Mouse (Mus musculus): Measurements from ENCODE around the gene Xirp1. TPM values are rescaled to one million over a fixed set of nuclear protein-coding genes. Genes with fewer than 3 reads are reported as not detected.

The Xirp1 gene
- under 1 TPM; 0.06 to 0.16 (median 0.10) TPM for total RNA-seq (2022)

DNA sequence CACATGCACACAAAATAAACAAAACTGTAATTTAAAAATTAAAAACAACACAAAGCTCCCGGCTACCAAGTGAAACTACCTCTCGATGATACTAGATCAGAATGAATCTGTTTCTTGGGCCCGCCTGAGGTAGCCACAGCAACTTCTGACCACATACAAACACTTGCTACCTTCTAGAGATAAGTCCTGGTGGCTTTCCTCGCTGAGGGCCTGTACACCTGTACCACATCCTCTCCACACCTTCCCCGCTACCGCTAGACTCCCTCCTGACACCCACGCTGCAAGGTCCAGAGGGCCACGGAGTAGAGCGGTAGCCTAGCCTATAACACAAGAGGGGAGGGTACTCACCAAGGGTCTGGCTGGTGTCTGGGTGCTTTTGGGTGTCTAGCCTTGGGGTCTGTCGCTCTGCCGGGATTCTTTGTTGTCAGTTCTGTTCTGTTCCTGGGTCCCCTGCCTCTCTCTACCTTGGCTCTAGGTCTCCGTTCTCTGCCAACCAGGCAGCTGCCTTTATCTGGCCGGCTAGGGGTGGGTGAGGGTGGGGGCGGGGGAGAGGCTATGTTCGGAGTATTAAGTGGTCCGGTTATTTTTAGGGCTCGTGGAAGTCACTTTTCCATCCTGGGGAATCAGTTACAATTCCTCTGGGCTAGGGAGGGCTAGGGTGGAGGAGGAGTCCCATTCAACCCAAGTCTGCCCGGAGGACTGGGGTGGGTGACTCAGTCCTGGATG, at the start of gene Xirp1:
Xirp1 (minus strand) TSS at position 513 of the 726 bp plus-strand sequence.
- no peak for DNase-seq

DNA sequence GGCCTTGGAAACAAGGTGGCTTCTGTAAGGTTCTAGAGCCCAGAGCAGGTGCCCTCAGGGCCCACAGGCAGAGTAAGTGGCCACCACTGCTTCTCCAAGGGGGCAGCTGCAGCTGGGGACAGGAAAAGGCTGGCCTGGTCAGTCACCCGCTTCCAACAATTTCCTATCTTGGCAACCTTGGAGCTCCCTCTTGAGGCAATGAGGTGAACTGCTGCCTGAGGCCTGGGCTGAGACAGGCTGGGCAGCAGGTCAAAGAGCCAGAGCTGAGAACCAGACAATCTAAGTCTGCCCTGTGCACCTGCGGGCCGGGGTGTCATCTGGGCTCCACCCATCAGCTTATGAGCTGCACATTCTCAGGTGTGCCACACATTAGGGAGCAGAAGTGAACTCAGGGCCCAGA, 49.8 kb upstream of the Xirp1 start:
- DNase-seq = peak; percentile 61

DNA sequence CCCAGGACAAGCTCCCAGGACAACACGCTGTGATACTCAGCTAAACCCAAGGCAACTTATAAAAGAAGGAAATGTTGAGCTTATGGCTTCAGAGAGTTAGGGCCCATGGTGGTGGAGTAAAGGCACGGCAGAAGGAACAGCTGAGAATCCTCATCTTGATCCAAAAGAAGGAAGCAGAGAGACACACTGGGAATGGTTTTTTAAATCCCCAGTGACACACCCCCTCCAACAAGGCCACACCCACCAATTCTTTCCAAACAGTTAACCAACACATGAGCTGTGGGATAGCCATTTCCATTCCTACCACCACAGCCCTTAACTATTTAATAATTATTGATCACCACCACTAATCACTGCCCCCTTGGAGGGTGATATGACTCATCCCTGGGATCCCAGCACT, 47.9 kb upstream of the Xirp1 start:
- no peak for DNase-seq

DNA sequence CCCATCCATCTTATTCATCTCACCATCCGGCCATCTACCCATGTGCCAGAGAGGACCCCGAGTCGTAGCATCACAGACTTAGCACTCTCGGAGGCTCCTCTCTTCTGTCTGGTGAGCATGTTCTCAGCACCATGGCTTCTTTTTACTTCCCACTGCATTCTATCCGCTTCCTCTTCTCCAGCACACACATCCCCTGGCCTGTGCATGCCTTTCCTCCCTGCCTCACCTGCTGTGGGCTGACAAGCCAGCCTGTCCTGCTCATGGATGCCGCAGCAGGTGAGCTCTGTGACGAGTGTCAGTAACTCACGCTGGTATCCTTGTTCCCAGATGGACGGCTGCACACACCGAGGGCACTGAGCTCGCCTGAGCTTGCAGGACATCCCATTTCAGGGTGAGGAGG, 46.4 kb upstream of the Xirp1 start, which contains the start of gene Cx3cr1:
Cx3cr1 (minus strand) TSS at position 101 of the 400 bp plus-strand sequence.
- no peak for DNase-seq

GRCm38 (mm10) chr9:120068047-120068446, 44.6 kb upstream of the Xirp1 start:
- DNase-seq = no peak

DNA sequence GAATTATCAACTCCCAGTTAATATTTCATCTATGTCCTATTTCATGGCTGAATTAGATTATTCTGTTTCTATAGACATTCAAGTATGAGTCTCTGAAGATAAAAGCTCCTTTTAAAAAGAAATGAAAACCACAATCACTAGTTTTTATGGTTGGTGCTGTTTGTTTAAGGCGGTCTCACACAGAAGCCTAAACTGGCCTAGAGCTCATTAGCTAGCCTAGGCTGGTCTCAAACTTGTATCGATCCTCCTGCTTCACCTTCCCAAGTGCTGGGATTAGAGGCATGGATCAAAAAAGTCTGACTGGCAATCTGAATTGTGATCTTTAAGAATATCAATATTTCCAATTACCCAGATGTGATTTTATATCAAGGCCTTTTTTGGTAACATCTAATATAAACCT, 44.2 kb upstream of the Xirp1 start:
- DNase-seq = no peak

- DNase-seq = no peak
Observed at GRCm38 (mm10) chr9:120064317-120064716, 40.9 kb upstream of the Xirp1 start.

- no peak for DNase-seq
Observed at GRCm38 (mm10) chr9:120058730-120059129, 35.3 kb upstream of the Xirp1 start.

- DNase-seq = no peak
Observed at GRCm38 (mm10) chr9:120056201-120056600, 32.8 kb upstream of the Xirp1 start.

GRCm38 (mm10) chr9:120054545-120055277, 31.3 kb upstream of the Xirp1 start:
- DNase-seq = no peak

DNA sequence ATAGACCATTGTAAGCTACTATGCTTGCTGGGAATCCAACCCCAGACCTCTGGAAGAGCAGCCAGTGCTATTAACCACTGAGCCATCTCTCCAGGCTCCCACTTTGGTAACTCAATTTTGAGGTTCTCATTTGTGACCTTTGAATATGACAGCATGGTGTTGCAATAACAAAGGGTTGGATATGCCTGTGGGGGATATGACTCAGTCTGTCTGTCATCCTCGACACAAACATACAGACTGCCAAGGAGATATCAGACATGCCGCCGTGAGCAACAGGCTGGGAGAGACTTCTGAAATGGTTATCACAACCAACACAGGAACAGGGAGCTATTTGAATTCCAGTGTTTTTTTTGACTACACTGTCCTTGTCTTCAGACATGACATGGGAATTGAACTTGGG, 26.0 kb upstream of the Xirp1 start:
- peak; percentile 49 for DNase-seq

DNA sequence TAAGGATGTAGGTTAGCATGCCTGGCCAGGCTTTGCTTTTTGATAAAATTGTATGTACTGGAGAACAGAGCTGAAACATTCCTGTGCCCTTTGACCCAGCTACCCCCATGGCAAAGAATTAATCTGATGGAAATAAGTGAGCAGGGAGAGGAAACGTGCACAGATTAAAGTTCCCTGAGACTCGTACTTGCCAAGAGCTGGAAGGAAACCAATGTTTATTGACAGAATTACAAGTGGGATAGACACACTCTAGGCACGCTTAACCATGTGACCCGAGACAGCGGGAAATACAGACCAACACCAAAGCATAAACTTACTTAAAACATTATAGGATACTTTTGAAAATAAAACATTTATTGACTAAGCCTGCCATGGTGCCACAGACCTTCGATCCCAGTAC, 25.1 kb upstream of the Xirp1 start:
- no peak for DNase-seq

DNA sequence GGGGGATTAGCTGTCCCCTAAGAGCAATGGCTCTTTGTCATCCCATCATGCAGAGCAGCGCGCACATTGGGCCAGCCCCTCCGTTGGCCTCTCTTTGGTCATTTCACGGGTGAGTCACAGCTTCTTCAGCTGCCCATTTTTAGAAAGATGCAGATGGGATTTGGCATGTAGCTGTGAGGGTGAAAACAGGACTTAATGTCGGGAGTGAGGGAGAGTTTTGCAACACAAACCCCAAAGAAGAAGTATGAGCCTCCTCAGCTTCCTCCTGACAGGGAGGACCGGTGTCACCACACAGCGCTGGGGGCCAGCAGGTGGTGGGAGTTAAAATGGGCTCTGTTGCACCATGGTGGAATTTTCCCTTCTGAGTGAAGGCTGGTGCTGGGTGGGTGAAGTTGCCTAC, 19.7 kb upstream of the Xirp1 start:
- DNase-seq = no peak

DNA sequence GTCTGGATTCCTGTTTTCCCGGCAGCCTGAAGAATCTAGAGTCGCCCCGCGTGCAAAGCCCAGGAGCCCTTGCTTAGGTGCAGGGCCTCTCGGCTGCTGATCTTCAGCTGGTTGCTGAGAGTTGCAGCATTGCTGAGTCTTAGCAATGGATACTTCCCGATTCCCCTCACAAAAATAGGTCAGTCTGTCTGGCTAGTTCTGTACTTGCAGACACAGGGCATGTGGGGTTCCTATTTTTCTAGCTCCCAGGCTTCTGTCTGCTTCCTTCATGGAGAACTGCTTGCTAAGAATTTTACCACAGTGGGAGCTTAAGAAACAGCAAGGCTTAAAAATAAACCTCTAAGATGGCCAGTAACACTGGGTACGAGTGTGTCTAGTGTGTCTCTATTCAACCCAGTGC, 14.0 kb upstream of the Xirp1 start:
- DNase-seq = no peak

- DNase-seq = no peak
Observed at GRCm38 (mm10) chr9:120034375-120034774, 11.0 kb upstream of the Xirp1 start.

DNA sequence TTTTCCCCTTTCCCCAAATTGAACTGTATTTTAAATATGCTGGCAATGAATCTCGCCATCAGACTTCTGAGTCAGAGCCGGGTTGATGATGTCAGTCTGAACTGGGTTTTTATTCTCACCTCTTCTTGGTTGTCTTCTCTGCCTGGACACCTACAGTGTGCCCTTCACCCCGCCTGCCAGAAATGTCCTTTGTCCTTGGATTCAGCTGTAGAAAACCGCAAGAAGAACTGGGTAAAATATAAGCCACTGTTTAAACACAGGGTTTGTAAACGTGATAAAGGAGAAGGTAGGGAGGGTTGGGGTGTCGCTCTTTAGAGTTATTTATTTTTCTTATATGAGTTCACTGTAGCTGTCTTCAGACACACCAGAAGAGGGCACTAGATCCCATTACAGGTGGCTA, 9.3 kb upstream of the Xirp1 start:
- no peak for DNase-seq

GRCm38 (mm10) chr9:120030421-120030820, 7.0 kb upstream of the Xirp1 start:
- DNase-seq = no peak

GRCm38 (mm10) chr9:120029880-120030279, 6.5 kb upstream of the Xirp1 start:
- no peak for DNase-seq

GRCm38 (mm10) chr9:120027401-120028151, 4.2 kb upstream of the Xirp1 start:
- DNase-seq = no peak

GRCm38 (mm10) chr9:120024625-120025024, 1.2 kb upstream of the Xirp1 start:
- DNase-seq = no peak

DNA sequence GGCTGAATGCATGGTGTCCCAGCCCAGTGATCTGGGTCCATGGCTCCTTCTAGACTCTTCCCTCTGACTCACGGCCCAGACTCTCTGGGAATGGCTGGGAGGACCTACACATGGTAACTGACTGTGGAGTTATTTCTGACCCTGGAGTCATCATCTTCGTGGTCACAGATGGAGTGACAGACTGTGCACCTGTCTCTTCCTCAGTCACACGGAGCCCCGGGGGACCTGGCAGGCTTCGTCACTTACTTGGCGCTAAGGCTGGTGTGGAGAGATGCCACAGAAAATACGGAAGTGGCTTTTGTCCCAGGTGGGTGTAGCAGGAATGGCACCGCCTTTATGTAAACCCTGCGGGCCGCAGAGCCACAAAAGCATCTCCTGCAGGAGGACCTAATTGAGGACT, 773 bp upstream of the Xirp1 start:
- no peak for DNase-seq

- no peak for DNase-seq
Observed at GRCm38 (mm10) chr9:120021164-120021563, 2.2 kb downstream of the Xirp1 start.

- no peak for DNase-seq
Observed at GRCm38 (mm10) chr9:120020285-120020890, 3.0 kb downstream of the Xirp1 start.
